ENCODE assay signal across 8 mouse cellular contexts in the genomic region with DNA sequence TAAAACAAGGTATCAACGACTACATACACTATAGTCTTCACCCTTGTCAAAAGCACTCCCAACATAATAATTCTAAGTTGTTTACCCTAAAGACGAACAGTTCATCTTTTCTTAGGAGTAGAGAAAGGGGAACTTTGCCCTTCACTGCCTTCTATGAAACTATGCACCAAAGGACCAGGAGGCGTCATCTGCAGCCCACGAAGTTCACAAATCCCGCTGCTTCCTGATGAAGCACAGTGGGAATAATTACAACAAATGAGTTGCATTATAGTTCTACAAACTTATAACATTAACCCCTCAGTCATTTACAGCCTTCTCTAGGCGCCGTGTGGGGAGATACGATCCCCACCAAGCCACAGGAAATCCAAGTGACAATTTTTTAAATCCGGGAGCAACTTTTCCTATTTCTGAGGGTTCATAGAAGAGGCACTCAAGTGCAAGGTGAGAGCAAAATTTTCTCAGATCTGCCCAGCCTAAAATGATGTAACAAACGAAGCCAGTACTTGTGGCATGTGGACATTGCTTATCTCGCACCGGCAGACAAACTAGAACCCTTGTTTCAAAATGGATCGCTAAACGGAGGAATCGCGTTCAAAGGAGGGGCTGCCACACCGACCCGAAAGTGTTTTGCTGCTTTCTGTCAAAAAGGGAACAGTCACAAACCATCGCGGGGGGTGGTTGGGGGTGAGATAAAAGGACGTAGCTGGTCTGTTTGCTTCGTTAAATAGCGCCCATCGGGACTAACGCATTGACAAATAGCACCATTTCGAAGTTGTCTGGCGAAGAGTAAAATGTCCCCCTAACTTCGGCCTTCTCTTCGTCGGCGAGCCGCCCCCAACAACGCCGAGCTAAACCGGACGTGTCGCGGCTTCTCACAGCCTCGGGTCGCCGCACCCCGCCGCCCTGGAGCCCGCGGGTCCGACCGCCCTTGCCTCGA. TPM values are rescaled to one million over a fixed set of nuclear protein-coding genes. Genes with fewer than 3 reads are reported as not detected.
DNase-seq lines count a peak whose midpoint lies in the region; ATAC-seq and TF ChIP-seq lines count a peak whose summit lies in the region.

No protein-coding gene starts in this region.

- peaks cover 11% of the 10 kb centered on the region for H3K4me1 ChIP-seq in lung, adult 2 months (ENCODE audit: control insufficient read depth, insufficient read depth, low read length)
- H3K4me1 ChIP-seq in heart, embryonic 16.5 days (ENCODE audit: control insufficient read depth, insufficient read depth, low read length), result peaks cover 28% of the 10 kb centered on the region
- H3K4me1 ChIP-seq in limb, embryonic 11.5 days (ENCODE audit: control insufficient read depth, insufficient read depth, low read length), result peaks cover 6% of the 10 kb centered on the region; the same call in 1 of the 2 replicates

- WGBS in lung, adult 2 months, result 2% methylated on average over 48 of the region's 48 CpGs
- WGBS in heart, embryonic 16.5 days, result 4% methylated on average over 48 of the region's 48 CpGs
- WGBS in limb, embryonic 11.5 days, result 4% methylated on average over 48 of the region's 48 CpGs

- H3K9ac ChIP-seq in heart, embryonic 16.5 days (ENCODE audit: low read length), result peak overlapping the region; percentile 99
- peak overlapping the region; percentile 94 for H3K9ac ChIP-seq in limb, embryonic 11.5 days (ENCODE audit: low read length)

- peak overlapping the region; percentile 93 for H3K4me2 ChIP-seq in heart, embryonic 16.5 days (ENCODE audit: low read depth, low read length)
- H3K4me2 ChIP-seq in limb, embryonic 11.5 days (ENCODE audit: low read depth, severe bottlenecking), result peak overlapping the region; percentile 89

- H3K36me3 ChIP-seq in heart, embryonic 16.5 days (ENCODE audit: control insufficient read depth, insufficient read depth), result no peaks in the 10 kb centered on the region
- no peaks in the 10 kb centered on the region for H3K36me3 ChIP-seq in limb, embryonic 11.5 days (ENCODE audit: control insufficient read depth, insufficient read depth, low read length)

- no peaks in the 10 kb centered on the region for H3K9me3 ChIP-seq in heart, embryonic 16.5 days (replicated peaks; ENCODE audit: control insufficient read depth, low read length)
- no peaks in the 10 kb centered on the region for H3K9me3 ChIP-seq in limb, embryonic 11.5 days (ENCODE audit: control insufficient read depth, low read length)

- no peak for DNase-seq in lung, adult 2 months
- DNase-seq in lung, postnatal 10 days, result no peak
- DNase-seq in c-Kit-negative CD71-positive TER-119-positive erythroid progenitor cells, embryonic 14.5 days (ENCODE audit: low read depth, low spot score), result peak; percentile 55
- DNase-seq in limb, embryonic 11.5 days (ENCODE audit: low spot score), result no peak
- DNase-seq in cerebellum, adult 11-12 months, result no peak
- no peak for DNase-seq in frontal cortex, postnatal 14 days (ENCODE audit: low spot score in 2 of 2)

- no peak for TF ChIP-seq POLR2A in lung, adult 2 months (IDR thresholded peaks at IDR 0.05; ENCODE audit: borderline replicate concordance, extremely low read depth, low read depth, low read length)

- H3K27me3 ChIP-seq in heart, embryonic 16.5 days (ENCODE audit: control insufficient read depth, insufficient read depth, low read length), result no peaks in the 10 kb centered on the region
- no peaks in the 10 kb centered on the region for H3K27me3 ChIP-seq in limb, embryonic 11.5 days (ENCODE audit: control insufficient read depth, insufficient read depth, low read length)

- ATAC-seq in heart, embryonic 16.5 days (replicated peaks; ENCODE audit: extremely low read depth, insufficient read depth, low FRiP score), result no peak
- no peak for ATAC-seq in limb, embryonic 11.5 days (ENCODE audit: insufficient number of reproducible peaks, low FRiP score, low TSS enrichment, low read depth)
- peak; percentile 9; the same call in 1 of the 2 replicates for ATAC-seq in monocyte, adult 5-6 weeks (replicated peaks; ENCODE audit: insufficient number of reproducible peaks, low FRiP score, low TSS enrichment, poor library complexity, severe bottlenecking)

- H3K4me3 ChIP-seq in lung, adult 2 months (replicated peaks; ENCODE audit: extremely low read depth, low read depth, low read length), result peak overlapping the region; percentile 78
- peak overlapping the region; percentile 99 for H3K4me3 ChIP-seq in heart, embryonic 16.5 days (ENCODE audit: low read length)
- H3K4me3 ChIP-seq in limb, embryonic 11.5 days (ENCODE audit: low read depth, low read length), result peak overlapping the region; percentile 89

- H3K27ac ChIP-seq in heart, embryonic 16.5 days (ENCODE audit: low read length), result peak overlapping the region; percentile 95
- peak overlapping the region; percentile 87; the same call in 1 of the 2 replicates for H3K27ac ChIP-seq in limb, embryonic 11.5 days (replicated peaks; ENCODE audit: low read depth, low read length)

- TF ChIP-seq CTCF in lung, adult 2 months (IDR thresholded peaks at IDR 0.05; ENCODE audit: insufficient read depth, low read length), result no peak

RNA-seq across cellular contexts. Expression of gene Amfr, which starts 1.3 kb away (rescaled TPM):
- polyA plus RNA-seq in lung, adult 2 months (2012; rRNA removed), result 120 and 134 TPM in 2 replicates
- polyA plus RNA-seq in heart, embryonic 16.5 days (2015; fragmentation: Nextera tagmentation; extraction: Ambion mirVana), result 43.3 and 45.5 TPM in 2 replicates
- 37.3 and 44.9 TPM in 2 replicates for polyA plus RNA-seq in limb, embryonic 11.5 days (2014; fragmentation: Nextera tagmentation; extraction: Ambion mirVana)
- total RNA-seq in monocyte, adult 5-6 weeks (2017), result 89.3 to 145 TPM (median 96.4 TPM) in 3 replicates

RNA-seq across cellular contexts. Expression of gene Nudt21, which starts 25.5 kb away (rescaled TPM):
- 25.0 and 34.4 TPM in 2 replicates for polyA plus RNA-seq in lung, adult 2 months (2012; rRNA removed)
- 64.5 and 76.9 TPM in 2 replicates for polyA plus RNA-seq in heart, embryonic 16.5 days (2015; fragmentation: Nextera tagmentation; extraction: Ambion mirVana)
- 154 and 162 TPM in 2 replicates for polyA plus RNA-seq in limb, embryonic 11.5 days (2014; fragmentation: Nextera tagmentation; extraction: Ambion mirVana)
- 26.2 to 62.8 TPM (median 37.7 TPM) in 3 replicates for total RNA-seq in monocyte, adult 5-6 weeks (2017)

RNA-seq across cellular contexts. Expression of gene Ogfod1, which starts 25.7 kb away (rescaled TPM):
- polyA plus RNA-seq in lung, adult 2 months (2012; rRNA removed), result 5.8 and 7.5 TPM in 2 replicates
- polyA plus RNA-seq in heart, embryonic 16.5 days (2015; fragmentation: Nextera tagmentation; extraction: Ambion mirVana), result 11.1 and 12.2 TPM in 2 replicates
- 14.4 and 14.6 TPM in 2 replicates for polyA plus RNA-seq in limb, embryonic 11.5 days (2014; fragmentation: Nextera tagmentation; extraction: Ambion mirVana)
- 7.3 to 9.5 TPM (median 7.8 TPM) in 3 replicates for total RNA-seq in monocyte, adult 5-6 weeks (2017)
